Mouse (Mus musculus): ENCODE data around the gene Fam193a. TPM values are rescaled to one million over a fixed set of nuclear protein-coding genes. Genes with fewer than 3 reads are reported as not detected.
A peak's percentile ranks its signal among the peaks of the same experiment; 100 is the strongest.

Fam193a gene
- total and polyA plus RNA-seq, 2 experiments from 2014 or later, result 12.4 to 53.3 TPM

- H3K9ac ChIP-seq (replicated peaks; ENCODE audit: low read length, poor library complexity, severe bottlenecking), result no peak overlapping the region
- no peaks in the 10 kb centered on the region for H3K27me3 ChIP-seq (ENCODE audit: insufficient read depth, low read length)
- H3K36me3 ChIP-seq (ENCODE audit: insufficient read depth, low read length), result peaks cover 2% of the 10 kb centered on the region
- H3K9me3 ChIP-seq (ENCODE audit: low read length), result no peaks in the 10 kb centered on the region
- H3K4me3 ChIP-seq (ENCODE audit: low read depth, low read length), result no peak overlapping the region
- H3K4me1 ChIP-seq (ENCODE audit: insufficient read depth, low read length), result no peaks in the 10 kb centered on the region
- ATAC-seq (ENCODE audit: low FRiP score) (no peak), DNase-seq (ENCODE audit: low spot score) (no peak)
- no peak for TF ChIP-seq CTCF (IDR thresholded peaks at IDR 0.05)
- WGBS, result 81% methylated on average over 6 of the region's 6 CpGs
- H3K4me2 ChIP-seq (ENCODE audit: low read depth, low read length, poor library complexity, severe bottlenecking), result no peak overlapping the region
- no peak overlapping the region for H3K27ac ChIP-seq (ENCODE audit: low read depth, low read length)
Observed at GRCm38 (mm10) chr5:34502821-34503220, 133.1 kb downstream of the Fam193a start.

- Histone ChIP-seq H3K36me3 (ENCODE audit: insufficient read depth, low read length) (no peaks in the 10 kb centered on the region), H3K4me3 (ENCODE audit: low read depth, low read length) (no peak overlapping the region), H3K9me3 (ENCODE audit: low read length) (no peaks in the 10 kb centered on the region), H3K27me3 (ENCODE audit: insufficient read depth, low read length) (no peaks in the 10 kb centered on the region), H3K27ac (ENCODE audit: low read depth, low read length) (no peak overlapping the region), H3K4me2 (ENCODE audit: low read depth, low read length, poor library complexity, severe bottlenecking) (no peak overlapping the region), H3K9ac (replicated peaks; ENCODE audit: low read length, poor library complexity, severe bottlenecking) (no peak overlapping the region), H3K4me1 (ENCODE audit: insufficient read depth, low read length) (no peaks in the 10 kb centered on the region)
- TF ChIP-seq CTCF (IDR thresholded peaks at IDR 0.05), result no peak
- ATAC-seq (ENCODE audit: low FRiP score) (no peak), DNase-seq (ENCODE audit: low spot score) (no peak)
- WGBS, result 86% methylated on average over 3 of the region's 3 CpGs
Observed at GRCm38 (mm10) chr5:34512486-34512885, 142.8 kb downstream of the Fam193a start.

GRCm38 (mm10) chr5:34513466-34514217, 143.9 kb downstream of the Fam193a start, which contains the start of gene Tnip2:
Gene Tnip2 (minus strand): TSS chr5:34513991.
- Histone ChIP-seq H3K4me3 (ENCODE audit: low read depth, low read length) (peak within 1 kb of the TSS; percentile 66), H3K4me1 (ENCODE audit: insufficient read depth, low read length) (no peaks in the 10 kb centered on the region), H3K36me3 (ENCODE audit: insufficient read depth, low read length) (no peaks in the 10 kb centered on the region), H3K27ac (ENCODE audit: low read depth, low read length) (peak within 1 kb of the TSS; percentile 44; the same call in 1 of the 2 replicates), H3K9me3 (ENCODE audit: low read length) (no peaks in the 10 kb centered on the region), H3K27me3 (ENCODE audit: insufficient read depth, low read length) (no peaks in the 10 kb centered on the region), H3K4me2 (ENCODE audit: low read depth, low read length, poor library complexity, severe bottlenecking) (peak within 1 kb of the TSS; percentile 88), H3K9ac (replicated peaks; ENCODE audit: low read length, poor library complexity, severe bottlenecking) (peak within 1 kb of the TSS; percentile 66)
- no peak for TF ChIP-seq CTCF (IDR thresholded peaks at IDR 0.05)
- WGBS, result under 1% methylated on average over 64 of the region's 64 CpGs
- DNase-seq (ENCODE audit: low spot score), result peak; percentile 92
- ATAC-seq (ENCODE audit: low FRiP score), result peak; percentile 92

- Histone ChIP-seq H3K27ac (ENCODE audit: low read depth, low read length) (peak overlapping the region; percentile 44; the same call in 1 of the 2 replicates), H3K27me3 (ENCODE audit: insufficient read depth, low read length) (no peaks in the 10 kb centered on the region), H3K4me3 (ENCODE audit: low read depth, low read length) (peak overlapping the region; percentile 66), H3K9me3 (ENCODE audit: low read length) (no peaks in the 10 kb centered on the region), H3K4me2 (ENCODE audit: low read depth, low read length, poor library complexity, severe bottlenecking) (peak overlapping the region; percentile 88), H3K36me3 (ENCODE audit: insufficient read depth, low read length) (no peaks in the 10 kb centered on the region), H3K4me1 (ENCODE audit: insufficient read depth, low read length) (no peaks in the 10 kb centered on the region), H3K9ac (replicated peaks; ENCODE audit: low read length, poor library complexity, severe bottlenecking) (0 out of 2 replicates have a peak overlapping the region, but pooled peaks have one; percentile 66)
- TF ChIP-seq CTCF (IDR thresholded peaks at IDR 0.05), result no peak
- ATAC-seq (ENCODE audit: low FRiP score) (no peak), DNase-seq (ENCODE audit: low spot score) (no peak)
- 20% methylated on average over 7 of the region's 7 CpGs for WGBS
Observed at GRCm38 (mm10) chr5:34514218-34514566, 144.5 kb downstream of the Fam193a start.

- Histone ChIP-seq H3K27ac (ENCODE audit: low read depth, low read length) (no peak overlapping the region), H3K4me1 (ENCODE audit: insufficient read depth, low read length) (no peaks in the 10 kb centered on the region), H3K4me2 (ENCODE audit: low read depth, low read length, poor library complexity, severe bottlenecking) (no peak overlapping the region), H3K27me3 (ENCODE audit: insufficient read depth, low read length) (no peaks in the 10 kb centered on the region), H3K36me3 (ENCODE audit: insufficient read depth, low read length) (no peaks in the 10 kb centered on the region), H3K9me3 (ENCODE audit: low read length) (no peaks in the 10 kb centered on the region), H3K4me3 (ENCODE audit: low read depth, low read length) (no peak overlapping the region), H3K9ac (replicated peaks; ENCODE audit: low read length, poor library complexity, severe bottlenecking) (no peak overlapping the region)
- no peak for TF ChIP-seq CTCF (IDR thresholded peaks at IDR 0.05)
- DNase-seq (ENCODE audit: low spot score) (no peak), ATAC-seq (ENCODE audit: low FRiP score) (no peak)
Observed at GRCm38 (mm10) chr5:34515096-34515495, 145.4 kb downstream of the Fam193a start.

GRCm38 (mm10) chr5:34517913-34518312, 148.2 kb downstream of the Fam193a start:
- no peak for ATAC-seq (ENCODE audit: low FRiP score)

More at GRCm38 (mm10) chr5:34517913-34518312, 148.2 kb downstream of the Fam193a start:
- WGBS, result 31% methylated on average over 3 of the region's 3 CpGs
- peak; percentile 70 for TF ChIP-seq CTCF (IDR thresholded peaks at IDR 0.05)
- H3K4me3 ChIP-seq (ENCODE audit: low read depth, low read length), result no peak overlapping the region
- no peak overlapping the region for H3K27ac ChIP-seq (ENCODE audit: low read depth, low read length)
- no peak overlapping the region for H3K4me2 ChIP-seq (ENCODE audit: low read depth, low read length, poor library complexity, severe bottlenecking)
- H3K27me3 ChIP-seq (ENCODE audit: insufficient read depth, low read length), result no peaks in the 10 kb centered on the region
- no peak overlapping the region for H3K9ac ChIP-seq (replicated peaks; ENCODE audit: low read length, poor library complexity, severe bottlenecking)
- H3K9me3 ChIP-seq (ENCODE audit: low read length), result no peaks in the 10 kb centered on the region
- H3K4me1 ChIP-seq (ENCODE audit: insufficient read depth, low read length), result no peaks in the 10 kb centered on the region
- H3K36me3 ChIP-seq (ENCODE audit: insufficient read depth, low read length), result no peaks in the 10 kb centered on the region
- peak; percentile 48 for DNase-seq (ENCODE audit: low spot score)
